Mouse (Mus musculus) kidney, embryonic 15.5 days (tissue): ENCODE data around the gene Homer3. TPM values are rescaled to one million over a fixed set of nuclear protein-coding genes. Genes with fewer than 3 reads are reported as not detected.

Experiments
- ATAC-seq: fragments of 200-750 bp; cut with Nextera tagmentation; replicated peaks from 2 replicates; pipeline ENCODE4 v1.8.0; 2017; ENCODE audit warnings: moderate TSS enrichment; ENCODE audit not compliant: low FRiP score
- H3K27ac ChIP-seq: fragments of 300-500 bp; sonication (generic); 2 replicates; pipeline ENCODE4 v1.5.1; 2015; ENCODE audit warnings: mild to moderate bottlenecking, inconsistent platforms
- H3K27me3 ChIP-seq: fragments of 300-500 bp; sonication (generic); 2 replicates; pipeline ENCODE4 v1.6.1; 2015; ENCODE audit warnings: inconsistent platforms
- H3K36me3 ChIP-seq: fragments of 300-500 bp; sonication (generic); 2 replicates; pipeline ENCODE4 v1.6.1; 2015; ENCODE audit warnings: inconsistent platforms
- H3K4me1 ChIP-seq: fragments of 300-500 bp; sonication (generic); 2 replicates; pipeline ENCODE4 v1.6.1; 2015; ENCODE audit warnings: inconsistent platforms
- H3K4me2 ChIP-seq: fragments of 300-500 bp; sonication (generic); 2 replicates; pipeline ENCODE4 v1.6.1; 2015; ENCODE audit warnings: moderate library complexity, mild to moderate bottlenecking, inconsistent platforms
- H3K4me3 ChIP-seq: fragments of 300-500 bp; sonication (generic); replicated peaks from 2 replicates; pipeline ENCODE4 v1.5.1; 2015; ENCODE audit warnings: mild to moderate bottlenecking, inconsistent platforms
- H3K9ac ChIP-seq: fragments of 300-500 bp; sonication (generic); 2 replicates; pipeline ENCODE4 v1.6.1; 2015; ENCODE audit warnings: mild to moderate bottlenecking, inconsistent platforms
- H3K9me3 ChIP-seq: fragments of 300-500 bp; sonication (generic); replicated peaks from 2 replicates; pipeline ENCODE4 v1.6.1; 2016; ENCODE audit warnings: inconsistent platforms
- WGBS: fragments of 180-500 bp; shearing (Covaris S2); methylation state at CpG from one replicate; pipeline ENCODE4 v1.1.7; 2015; ENCODE audit warnings: mixed read lengths; 5-methylcytosine and 5-hydroxymethylcytosine counted together
- polyA plus RNA-seq: library from polyadenylated mRNA; unstranded; fragments of >200 nt; fragmentation: Nextera tagmentation; extraction: Ambion mirVana; gene quantifications from 2 replicates; pipeline ENCODE4 v1.2.1, GENCODE M21; 2015

Homer3 gene
- 69.5 and 79.9 TPM in 2 replicates for polyA plus RNA-seq

GRCm38 (mm10) chr8:70282603-70283135 is at the start of gene Homer3:
Gene Homer3 (plus strand): TSS chr8:70282827.
- H3K4me1 ChIP-seq: peaks cover 48% of the 10 kb centered on the region
- no peaks in the 10 kb centered on the region for H3K27me3 ChIP-seq
- peaks cover 31% of the 10 kb centered on the region for H3K36me3 ChIP-seq
- ATAC-seq: peak; percentile 90
- no peaks in the 10 kb centered on the region for H3K9me3 ChIP-seq
- H3K27ac ChIP-seq: peak within 1 kb of the TSS; percentile 90
- peak within 1 kb of the TSS; percentile 79 for H3K4me2 ChIP-seq
- H3K9ac ChIP-seq: peak within 1 kb of the TSS; percentile 98
- under 1% methylated on average over 36 of the region's 36 CpGs for WGBS
- H3K4me3 ChIP-seq: peak within 1 kb of the TSS; percentile 88

GRCm38 (mm10) chr8:70233606-70234005 is 49.0 kb upstream of the Homer3 start:
- peak overlapping the region; percentile 79 for H3K9ac ChIP-seq
- WGBS: 7% methylated on average over 13 of the region's 13 CpGs
- H3K4me1 ChIP-seq: peaks cover 22% of the 10 kb centered on the region
- H3K4me2 ChIP-seq: peak overlapping the region; percentile 91
- H3K27ac ChIP-seq: peak overlapping the region; percentile 96; the same call in 1 of the 2 replicates
- H3K9me3 ChIP-seq: no peaks in the 10 kb centered on the region
- peaks cover 48% of the 10 kb centered on the region for H3K36me3 ChIP-seq
- no peaks in the 10 kb centered on the region for H3K27me3 ChIP-seq
- H3K4me3 ChIP-seq: peak overlapping the region; percentile 75
- ATAC-seq: 0 out of 2 replicates have a peak, but pooled peaks have one; percentile 10

- peaks cover 22% of the 10 kb centered on the region for H3K4me1 ChIP-seq
- H3K9me3 ChIP-seq: no peaks in the 10 kb centered on the region
- no peaks in the 10 kb centered on the region for H3K27me3 ChIP-seq
- H3K36me3 ChIP-seq: peaks cover 49% of the 10 kb centered on the region
- peak within 1 kb of the TSS; percentile 91 for H3K4me2 ChIP-seq
- WGBS: under 1% methylated on average over 67 of the region's 67 CpGs
- H3K27ac ChIP-seq: peak within 1 kb of the TSS; percentile 96
- peak within 1 kb of the TSS; percentile 75 for H3K4me3 ChIP-seq
- ATAC-seq: peak; percentile 98
- H3K9ac ChIP-seq: peak within 1 kb of the TSS; percentile 79
These were observed 48.4 kb upstream of the Homer3 start, which contains the start of the genes Sugp2 and Armc6 for GRCm38 (mm10) chr8:70234080-70234780. Gene Sugp2 (plus strand): TSS chr8:70234226. Gene Armc6 (minus strand): TSS chr8:70234466.

GRCm38 (mm10) chr8:70234781-70235128 is 47.9 kb upstream of the Homer3 start:
- H3K4me2 ChIP-seq: peak overlapping the region; percentile 91
- 0% methylated on average over 15 of the region's 15 CpGs for WGBS
- H3K27me3 ChIP-seq: no peaks in the 10 kb centered on the region
- peak overlapping the region; percentile 79 for H3K9ac ChIP-seq
- H3K9me3 ChIP-seq: no peaks in the 10 kb centered on the region
- H3K4me1 ChIP-seq: peaks cover 22% of the 10 kb centered on the region
- peaks cover 48% of the 10 kb centered on the region for H3K36me3 ChIP-seq
- peak overlapping the region; percentile 75 for H3K4me3 ChIP-seq
- no peak for ATAC-seq
- peak overlapping the region; percentile 96 for H3K27ac ChIP-seq

GRCm38 (mm10) chr8:70237842-70238241 is 44.8 kb upstream of the Homer3 start:
- Histone ChIP-seq H3K27me3 (no peaks in the 10 kb centered on the region), H3K4me2 (no peak overlapping the region), H3K4me1 (peaks cover 22% of the 10 kb centered on the region), H3K9me3 (no peaks in the 10 kb centered on the region), H3K27ac (no peak overlapping the region), H3K9ac (no peak overlapping the region), H3K36me3 (peaks cover 66% of the 10 kb centered on the region), H3K4me3 (no peak overlapping the region)
- ATAC-seq: no peak
- 91% methylated on average over 2 of the region's 2 CpGs for WGBS

GRCm38 (mm10) chr8:70240642-70241041 is 42.0 kb upstream of the Homer3 start:
- H3K36me3 ChIP-seq: peaks cover 90% of the 10 kb centered on the region
- ATAC-seq: no peak
- H3K9me3 ChIP-seq: no peaks in the 10 kb centered on the region
- no peak overlapping the region for H3K4me3 ChIP-seq
- peaks cover 7% of the 10 kb centered on the region for H3K4me1 ChIP-seq
- no peak overlapping the region for H3K9ac ChIP-seq
- H3K27me3 ChIP-seq: no peaks in the 10 kb centered on the region
- no peak overlapping the region for H3K4me2 ChIP-seq
- 93% methylated on average over 5 of the region's 5 CpGs for WGBS
- H3K27ac ChIP-seq: no peak overlapping the region

GRCm38 (mm10) chr8:70246622-70247021 is 36.0 kb upstream of the Homer3 start:
- Histone ChIP-seq H3K36me3 (peaks cover 95% of the 10 kb centered on the region), H3K4me1 (no peaks in the 10 kb centered on the region), H3K9me3 (no peaks in the 10 kb centered on the region), H3K27ac (no peak overlapping the region), H3K4me3 (no peak overlapping the region), H3K27me3 (no peaks in the 10 kb centered on the region), H3K4me2 (no peak overlapping the region), H3K9ac (no peak overlapping the region)
- no peak for ATAC-seq
- WGBS: 87% methylated on average over 6 of the region's 6 CpGs

GRCm38 (mm10) chr8:70247841-70248240 is 34.8 kb upstream of the Homer3 start:
- ATAC-seq: no peak
- 88% methylated on average over 3 of the region's 3 CpGs for WGBS
- Histone ChIP-seq H3K9me3 (no peaks in the 10 kb centered on the region), H3K27me3 (no peaks in the 10 kb centered on the region), H3K36me3 (peaks cover 95% of the 10 kb centered on the region), H3K4me3 (no peak overlapping the region), H3K4me1 (no peaks in the 10 kb centered on the region), H3K4me2 (no peak overlapping the region), H3K9ac (no peak overlapping the region), H3K27ac (no peak overlapping the region)

GRCm38 (mm10) chr8:70254628-70255027 is 28.0 kb upstream of the Homer3 start:
- Histone ChIP-seq H3K4me2 (no peak overlapping the region), H3K9me3 (no peaks in the 10 kb centered on the region), H3K27me3 (no peaks in the 10 kb centered on the region), H3K4me1 (0 out of 2 replicates have a peak, but pooled peaks cover 2% of the 10 kb centered on the region), H3K4me3 (no peak overlapping the region), H3K9ac (no peak overlapping the region), H3K36me3 (peaks cover 99% of the 10 kb centered on the region), H3K27ac (no peak overlapping the region)
- no peak for ATAC-seq
- WGBS: 95% methylated on average over 1 of the region's 1 CpGs

GRCm38 (mm10) chr8:70257456-70257855 is 25.2 kb upstream of the Homer3 start:
- Histone ChIP-seq H3K36me3 (peaks cover 99% of the 10 kb centered on the region), H3K9ac (no peak overlapping the region)
- WGBS: 68% methylated on average over 3 of the region's 3 CpGs

GRCm38 (mm10) chr8:70258600-70258999 is 24.0 kb upstream of the Homer3 start:
- H3K4me1 ChIP-seq: 0 out of 2 replicates have a peak, but pooled peaks cover 2% of the 10 kb centered on the region
- peaks cover 99% of the 10 kb centered on the region for H3K36me3 ChIP-seq
- H3K27ac ChIP-seq: no peak overlapping the region
- no peak overlapping the region for H3K4me2 ChIP-seq
- no peak for ATAC-seq
- H3K9ac ChIP-seq: no peak overlapping the region
- WGBS: 93% methylated on average over 5 of the region's 5 CpGs
- no peaks in the 10 kb centered on the region for H3K27me3 ChIP-seq
- no peak overlapping the region for H3K4me3 ChIP-seq
- no peaks in the 10 kb centered on the region for H3K9me3 ChIP-seq

More at GRCm38 (mm10) chr8:70257456-70257855, 25.2 kb upstream of the Homer3 start:
- Histone ChIP-seq H3K27me3 (no peaks in the 10 kb centered on the region), H3K4me3 (no peak overlapping the region), H3K4me1 (0 out of 2 replicates have a peak, but pooled peaks cover 2% of the 10 kb centered on the region), H3K9me3 (no peaks in the 10 kb centered on the region), H3K4me2 (no peak overlapping the region), H3K27ac (0 out of 2 replicates have a peak overlapping the region, but pooled peaks have one; percentile 16)
- ATAC-seq: no peak

- Histone ChIP-seq H3K9ac (no peak overlapping the region), H3K27me3 (no peaks in the 10 kb centered on the region), H3K36me3 (peaks cover 99% of the 10 kb centered on the region), H3K4me1 (0 out of 2 replicates have a peak, but pooled peaks cover 2% of the 10 kb centered on the region), H3K9me3 (no peaks in the 10 kb centered on the region), H3K4me2 (no peak overlapping the region), H3K4me3 (no peak overlapping the region), H3K27ac (no peak overlapping the region)
- no peak for ATAC-seq
- WGBS: 86% methylated on average over 2 of the region's 2 CpGs
These were observed 23.6 kb upstream of the Homer3 start for GRCm38 (mm10) chr8:70259043-70259442.
